Mouse (Mus musculus): Measurements from ENCODE around the gene Fam133b.
"Not testable (repeated sequence)": the region's sequence is repeated elsewhere in the genome, so short reads cannot be mapped to it uniquely, and the experiment has no call there.

Fam133b gene

GRCm38 (mm10) chr5:3600298-3600697 lies 56.7 kb downstream of the Fam133b start:
- DNase-seq (ENCODE audit: low read depth): peak; percentile 18

- no peak for DNase-seq (ENCODE audit: low read depth)
These were observed 57.2 kb downstream of the Fam133b start for GRCm38 (mm10) chr5:3600790-3601189.

GRCm38 (mm10) chr5:3607114-3607513 lies 63.5 kb downstream of the Fam133b start:
- no peak for DNase-seq (ENCODE audit: low read depth)

- no peak for DNase-seq (ENCODE audit: low read depth)
These were observed 65.6 kb downstream of the Fam133b start for GRCm38 (mm10) chr5:3609241-3609640.

GRCm38 (mm10) chr5:3611835-3612234 lies 68.2 kb downstream of the Fam133b start:
- not testable (repeated sequence) for DNase-seq (ENCODE audit: low read depth)
